Mouse (Mus musculus): Measurements from ENCODE around the gene Tmem151a.

Tmem151a gene

DNA sequence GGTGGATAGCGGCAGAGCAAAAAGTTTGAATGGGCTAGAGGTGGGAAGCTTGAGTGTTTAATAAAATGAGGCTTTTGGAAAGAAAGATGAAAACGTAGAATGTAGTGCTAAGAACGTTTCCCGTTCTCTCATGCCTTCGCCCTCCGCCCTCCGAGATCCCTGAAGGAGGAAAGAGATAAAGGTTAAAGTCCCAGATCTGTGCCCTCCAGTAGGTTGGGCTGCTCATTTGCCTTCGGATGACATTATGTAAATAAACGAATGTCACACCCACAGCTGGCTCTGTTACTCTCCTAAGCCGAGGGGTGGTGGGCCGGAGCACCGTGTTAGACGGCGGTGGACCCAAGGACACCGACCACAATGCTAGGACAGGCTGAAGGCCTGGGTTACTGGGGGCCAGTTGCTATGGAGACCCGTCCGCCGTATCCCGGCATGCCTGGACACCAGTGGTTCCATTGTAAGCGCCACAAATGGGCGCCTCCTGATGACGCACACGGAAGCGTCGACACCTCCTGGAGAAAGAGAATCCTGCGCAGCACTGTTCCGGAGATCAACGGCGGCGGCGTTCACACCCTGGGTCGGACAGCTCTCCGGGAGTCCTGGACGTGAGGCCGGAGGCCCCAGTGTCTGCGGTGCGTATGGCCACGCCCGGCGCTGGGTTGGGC is 44.3 kb downstream of the Tmem151a start, which contains the start of gene Brms1:
Gene Brms1 (plus strand): TSS at position 493 of the 662 bp plus-strand sequence.
- peak; percentile 90 for DNase-seq (ENCODE audit: low read depth)

DNA sequence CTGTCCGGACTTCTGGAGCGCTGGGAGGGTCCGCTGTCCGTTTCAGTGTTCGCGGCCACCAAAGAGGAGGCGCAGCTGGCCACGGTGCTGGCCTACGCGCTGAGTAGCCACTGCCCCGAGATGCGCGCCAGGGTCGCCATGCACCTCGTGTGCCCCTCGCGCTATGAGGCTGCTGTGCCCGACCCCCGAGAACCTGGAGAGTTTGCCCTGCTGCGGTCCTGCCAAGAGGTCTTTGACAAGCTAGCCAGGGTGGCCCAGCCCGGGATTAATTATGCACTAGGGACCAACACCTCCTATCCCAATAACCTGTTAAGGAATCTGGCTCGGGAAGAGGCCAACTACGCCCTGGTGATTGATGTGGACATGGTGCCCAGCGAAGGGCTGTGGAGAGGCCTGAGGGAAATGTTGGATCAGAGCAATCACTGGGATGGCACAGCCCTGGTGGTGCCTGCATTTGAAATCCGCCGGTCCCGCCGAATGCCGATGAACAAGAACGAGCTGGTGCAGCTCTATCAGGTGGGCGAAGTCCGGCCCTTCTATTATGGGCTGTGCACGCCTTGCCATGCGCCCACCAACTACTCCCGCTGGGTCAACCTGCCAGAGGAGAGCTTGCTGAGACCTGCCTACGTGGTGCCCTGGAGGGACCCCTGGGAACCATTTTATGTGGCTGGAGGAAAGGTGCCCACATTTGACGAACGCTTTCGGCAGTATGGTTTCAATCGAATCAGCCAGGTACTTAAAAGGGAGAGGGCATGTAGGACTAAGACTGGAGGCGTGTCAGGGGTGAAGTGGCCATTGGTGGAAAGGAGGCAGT is 45.8 kb downstream of the Tmem151a start:
- no peak for DNase-seq (ENCODE audit: low read depth)

DNA sequence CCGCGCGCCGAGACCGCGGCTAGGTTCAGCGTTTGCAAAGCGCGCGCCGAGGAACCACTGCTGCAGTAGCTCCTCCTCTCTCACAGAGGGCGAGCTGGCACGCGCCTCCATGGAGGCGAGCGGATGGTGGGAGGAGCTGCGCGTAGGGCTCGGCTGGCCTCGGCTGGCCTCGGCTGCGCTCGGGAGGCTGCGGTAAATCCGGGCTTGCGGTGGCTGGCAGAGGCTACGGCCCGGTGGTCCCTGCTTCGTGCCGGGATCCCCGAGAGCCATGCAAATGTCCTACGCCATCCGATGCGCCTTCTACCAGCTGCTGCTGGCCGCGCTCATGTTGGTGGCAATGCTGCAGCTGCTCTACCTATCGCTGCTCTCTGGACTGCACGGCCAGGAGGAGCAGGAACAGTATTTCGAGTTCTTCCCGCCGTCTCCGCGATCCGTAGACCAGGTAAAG is 46.6 kb downstream of the Tmem151a start, which contains the start of the genes B4gat1 and AC124502.3:
Gene B4gat1 (plus strand): TSS at position 118 of the 448 bp plus-strand sequence.
Gene AC124502.3 (plus strand): TSS at position 183 of the 448 bp plus-strand sequence.
- peak; percentile 88 for DNase-seq (ENCODE audit: low read depth)

DNA sequence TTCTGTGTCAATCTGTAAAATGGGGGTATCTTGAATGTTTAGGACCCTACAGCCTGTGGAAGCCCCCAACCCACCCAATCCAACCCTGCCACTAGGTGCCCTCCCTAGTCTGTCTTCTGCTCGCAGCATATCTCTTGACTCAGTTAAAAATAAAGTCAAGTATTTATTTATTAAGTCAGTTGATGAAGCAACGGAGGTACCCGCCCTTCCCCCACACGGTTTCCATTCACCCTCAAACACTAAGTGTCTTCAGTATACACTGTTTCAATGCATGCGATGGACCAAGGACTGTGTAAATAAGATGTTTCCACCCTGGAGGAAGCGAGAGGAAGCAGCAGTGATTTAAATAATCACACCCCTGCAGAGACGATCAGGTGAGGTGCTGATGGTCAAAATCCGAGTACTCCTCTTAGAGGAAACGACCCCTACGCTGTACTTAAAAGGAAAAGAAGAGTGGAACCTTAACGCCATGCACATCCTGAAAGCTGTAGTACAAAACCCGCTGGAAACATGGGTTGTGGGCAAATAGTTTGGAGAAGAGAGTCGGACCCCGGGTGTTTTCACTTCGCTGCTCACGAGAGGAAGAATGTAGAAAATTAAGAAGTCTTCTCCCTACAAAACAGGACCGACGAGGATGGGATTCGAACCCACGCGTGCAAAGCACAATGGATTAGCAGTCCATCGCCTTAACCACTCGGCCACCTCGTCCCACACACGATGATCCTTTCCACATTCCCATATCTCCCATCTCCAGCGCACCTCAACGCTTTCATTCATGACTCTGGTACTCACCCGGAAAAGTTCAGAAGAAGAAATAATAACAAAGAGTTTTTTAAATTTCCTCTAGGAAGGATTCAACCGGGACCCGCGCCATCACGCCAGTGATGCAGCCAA is 47.4 kb downstream of the Tmem151a start:
- peak; percentile 59 for DNase-seq (ENCODE audit: low read depth)

DNA sequence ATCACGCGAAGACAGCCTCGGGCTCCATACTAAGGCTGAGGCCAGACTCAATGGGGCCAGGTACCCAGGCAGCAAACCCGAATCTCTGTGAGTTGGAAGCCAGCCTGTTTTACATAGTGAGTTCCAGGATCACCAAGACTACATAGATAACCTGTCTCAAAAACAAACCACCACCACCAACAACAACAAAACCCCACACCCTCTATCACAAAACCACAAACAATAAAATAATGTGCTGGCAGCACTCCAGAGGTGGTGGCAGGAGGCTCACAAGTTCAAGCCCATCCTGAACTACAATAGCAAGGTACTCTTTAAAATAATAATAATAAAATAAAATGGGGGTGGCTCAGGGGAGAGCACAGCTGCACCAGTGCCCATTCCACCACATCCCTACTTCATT is 48.8 kb downstream of the Tmem151a start:
- DNase-seq (ENCODE audit: low read depth): no peak

DNA sequence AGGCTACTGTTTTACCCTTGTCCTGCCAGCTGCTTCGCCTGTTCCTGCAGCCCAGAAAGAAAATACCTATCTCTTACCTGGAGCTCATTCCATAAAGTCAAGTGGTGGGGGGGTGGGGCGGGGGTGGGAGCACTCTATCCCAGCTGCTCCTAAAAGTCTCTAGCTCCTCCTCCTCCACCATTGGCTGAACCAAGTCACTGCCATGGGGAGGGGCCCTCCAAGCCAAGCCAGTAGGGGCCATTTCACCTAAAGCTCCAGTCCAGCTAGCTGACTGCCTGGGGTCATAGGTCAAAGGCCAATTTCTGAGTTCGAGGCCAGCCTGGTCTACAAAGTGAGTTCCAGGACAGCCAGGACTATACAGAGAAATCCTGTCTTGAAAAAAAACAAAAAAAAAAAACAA is 52.6 kb downstream of the Tmem151a start:
- no peak for DNase-seq (ENCODE audit: low read depth)

DNA sequence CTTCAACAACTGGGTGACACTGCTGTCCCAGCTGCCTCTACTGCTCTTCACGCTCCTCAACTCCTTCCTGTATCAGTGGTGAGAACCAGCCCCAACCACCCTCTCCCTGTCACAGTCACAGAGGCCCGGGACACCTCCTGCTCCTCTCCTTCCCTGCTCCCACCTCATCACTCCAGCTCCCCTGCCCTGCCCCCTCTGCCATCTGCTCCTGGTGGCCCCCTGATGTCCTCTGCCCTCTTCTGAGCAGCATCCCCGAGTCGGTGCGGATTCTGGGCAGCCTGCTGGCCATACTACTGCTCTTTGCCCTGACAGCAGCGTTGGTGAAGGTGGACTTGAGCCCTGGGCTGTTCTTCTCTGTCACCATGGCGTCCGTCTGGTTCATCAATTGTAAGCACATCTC is 59.2 kb downstream of the Tmem151a start:
- no peak for DNase-seq (ENCODE audit: low read depth)

DNA sequence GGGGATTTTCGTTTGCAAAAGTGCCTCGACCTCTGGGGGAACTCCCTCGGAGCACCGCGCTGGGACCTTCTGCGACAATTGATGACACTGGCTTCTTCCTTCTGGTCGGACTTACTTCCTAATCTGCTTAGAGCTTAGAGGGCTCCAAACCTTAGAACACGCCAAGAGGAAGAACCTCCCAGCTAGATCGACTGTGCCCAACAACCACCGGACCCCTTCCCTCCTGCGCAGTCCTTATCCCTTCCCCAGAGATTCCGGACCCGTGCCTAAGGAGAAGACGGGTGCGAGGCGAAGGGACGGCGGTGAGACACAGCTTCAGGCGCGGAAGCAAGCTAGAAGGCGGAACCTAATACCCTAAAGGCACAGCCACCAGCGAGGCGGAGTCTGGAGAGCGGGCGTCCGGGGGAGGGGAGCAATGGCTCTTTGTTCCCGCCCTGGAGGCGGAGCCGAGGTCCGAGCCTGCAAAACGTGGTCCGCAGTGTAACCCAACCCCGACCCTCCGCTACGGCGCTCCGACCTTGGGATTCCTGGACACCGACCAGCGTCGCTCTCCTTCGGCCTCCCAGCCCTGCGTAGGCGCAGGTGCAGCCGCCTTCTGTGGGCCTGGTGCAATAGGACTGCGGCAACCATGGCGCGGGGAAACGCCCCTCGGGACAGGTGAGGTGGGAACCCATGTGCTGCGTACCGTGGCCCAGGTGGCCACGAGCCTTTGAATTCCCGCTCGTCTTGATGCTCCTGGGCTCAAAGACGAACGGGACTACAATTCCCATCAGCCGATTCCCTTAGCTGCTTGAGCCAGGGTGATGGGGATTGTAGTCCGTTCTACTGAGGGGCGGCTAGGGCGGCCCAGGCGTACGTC is 61.5 kb downstream of the Tmem151a start, which contains the start of gene Slc29a2:
Gene Slc29a2 (plus strand): TSS at position 240 of the 859 bp plus-strand sequence.
- DNase-seq (ENCODE audit: low read depth): peak; percentile 88

DNA sequence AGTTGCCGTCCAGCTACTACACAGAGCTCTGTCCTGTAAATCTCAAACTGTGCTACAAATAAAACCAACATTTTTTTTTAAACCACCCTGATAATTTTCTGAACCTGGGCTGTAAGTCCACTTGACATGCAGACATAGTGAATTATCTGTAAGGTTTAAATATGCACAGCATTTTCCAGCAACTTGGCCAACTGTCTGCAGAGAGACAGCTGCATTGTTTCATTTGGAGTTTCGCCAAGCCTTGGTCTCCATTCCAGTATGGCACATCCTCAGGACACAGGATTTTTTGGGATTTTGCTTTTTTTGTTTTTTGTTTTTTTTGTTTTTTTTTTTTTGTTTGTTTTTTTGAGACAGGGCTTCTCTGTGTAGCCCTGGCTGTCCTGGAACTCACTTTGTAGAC is 63.9 kb downstream of the Tmem151a start:
- no peak for DNase-seq (ENCODE audit: low read depth)
